Mouse (Mus musculus): Measurements from ENCODE around the gene Smim15. TPM values are rescaled to one million over a fixed set of nuclear protein-coding genes. Genes with fewer than 3 reads are reported as not detected.

Smim15 gene
- total RNA-seq, 4 experiments from 2014 or later: 36.5 to 43.5 (median 39.5) TPM

DNA sequence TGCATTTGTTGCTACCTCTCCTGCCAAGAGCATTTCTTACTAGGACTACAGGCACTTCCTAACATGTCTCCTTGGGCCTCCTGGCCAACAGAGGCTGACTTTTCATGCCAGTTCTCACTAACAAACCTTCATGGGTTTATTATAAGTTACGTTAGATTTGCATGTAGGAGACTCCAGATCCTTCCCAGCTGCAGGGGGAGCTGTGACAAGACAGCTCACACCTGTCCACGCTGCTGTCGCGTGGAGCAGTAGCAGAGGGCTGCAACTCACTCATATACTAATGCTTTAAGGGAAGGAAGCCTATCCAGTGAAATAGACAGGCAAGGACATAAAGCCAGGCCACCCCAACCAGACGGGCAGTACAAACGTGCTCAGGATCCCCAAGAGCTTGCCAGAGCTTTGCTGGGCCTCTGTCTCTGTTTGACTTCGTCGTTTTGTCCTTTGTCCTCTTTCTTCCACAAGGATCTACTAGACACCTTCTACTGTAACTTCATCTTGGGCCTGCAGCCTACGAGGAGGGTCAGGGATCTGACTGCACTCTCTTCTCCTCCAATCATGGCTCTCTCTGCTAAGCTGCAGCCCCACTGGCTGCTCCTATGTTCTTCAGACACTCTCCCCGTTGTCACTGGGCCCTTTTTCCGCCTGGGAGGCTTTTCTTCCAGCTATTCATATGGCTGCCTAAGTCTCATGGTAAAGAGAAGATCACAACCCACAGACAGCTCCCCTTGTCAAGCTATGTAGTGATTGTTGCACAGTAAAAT is 19.3 kb downstream of the Smim15 start:
- no peak for DNase-seq

DNA sequence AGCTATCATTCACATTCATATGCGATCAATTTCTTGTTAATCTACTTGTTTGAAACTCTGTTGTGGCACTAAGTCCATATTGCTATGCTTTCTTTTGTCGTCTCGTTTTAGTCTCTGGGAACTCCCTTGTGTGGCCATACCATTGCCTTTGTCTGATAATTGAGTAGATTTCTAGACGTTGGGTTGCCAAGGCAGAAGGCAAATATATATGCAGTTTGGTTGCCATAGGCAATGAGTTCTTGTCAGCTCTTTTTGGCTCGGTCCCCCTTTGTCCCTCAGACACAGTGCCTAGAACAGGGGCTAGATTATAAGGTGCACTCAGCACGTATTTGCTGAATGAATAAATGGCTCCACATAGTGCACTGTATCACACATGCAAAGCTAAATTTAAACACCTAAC is 20.1 kb downstream of the Smim15 start:
- DNase-seq: no peak

GRCm38 (mm10) chr13:108066021-108066420 is 21.8 kb downstream of the Smim15 start:
- no peak for DNase-seq

GRCm38 (mm10) chr13:108069151-108069550 is 24.9 kb downstream of the Smim15 start:
- no peak for DNase-seq

GRCm38 (mm10) chr13:108070171-108070570 is 25.9 kb downstream of the Smim15 start:
- no peak for DNase-seq

DNA sequence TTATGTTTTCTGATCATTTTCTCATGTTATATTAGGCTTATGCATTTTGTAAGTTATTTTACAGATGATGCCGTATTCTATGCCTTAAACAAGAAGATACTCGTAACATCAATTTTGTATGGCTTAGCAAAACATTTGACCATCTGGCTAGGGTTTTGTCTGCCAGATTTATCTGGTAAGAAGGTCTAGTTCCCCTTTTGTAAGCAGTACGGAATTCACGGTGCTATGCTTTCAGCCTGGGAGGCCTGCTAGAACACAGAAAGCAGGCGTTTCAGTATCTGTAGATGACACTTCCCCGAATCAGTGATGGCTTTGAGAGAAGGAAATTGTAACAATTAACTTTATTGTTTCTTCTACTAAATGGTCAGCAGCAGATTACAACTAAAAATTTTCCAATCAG is 33.2 kb downstream of the Smim15 start:
- no peak for DNase-seq

DNA sequence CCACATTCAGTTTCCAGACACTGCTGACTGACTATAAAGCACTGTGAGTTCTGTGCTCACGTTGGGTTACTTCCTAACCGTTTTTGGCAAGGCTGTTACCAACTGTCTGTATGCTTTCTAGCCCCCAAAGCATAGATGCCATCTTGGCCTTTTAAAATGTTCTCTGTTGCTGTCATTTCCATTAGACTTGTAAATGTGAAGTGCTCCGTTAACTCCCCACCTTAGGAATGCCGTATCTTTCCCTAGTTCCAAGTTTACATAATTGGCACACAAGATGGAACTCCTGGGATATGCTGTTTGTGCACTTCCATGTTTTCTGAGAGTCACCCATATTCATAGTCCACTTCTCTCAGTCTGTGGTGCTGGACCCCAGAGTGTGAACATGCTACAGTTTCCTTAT is 33.7 kb downstream of the Smim15 start:
- DNase-seq: no peak

- DNase-seq: no peak
Observed at GRCm38 (mm10) chr13:108084086-108084485, 39.8 kb downstream of the Smim15 start.

- DNase-seq: no peak
Observed at GRCm38 (mm10) chr13:108086036-108086435, 41.8 kb downstream of the Smim15 start.

- no peak for DNase-seq
Observed at GRCm38 (mm10) chr13:108086724-108087123, 42.5 kb downstream of the Smim15 start.

DNA sequence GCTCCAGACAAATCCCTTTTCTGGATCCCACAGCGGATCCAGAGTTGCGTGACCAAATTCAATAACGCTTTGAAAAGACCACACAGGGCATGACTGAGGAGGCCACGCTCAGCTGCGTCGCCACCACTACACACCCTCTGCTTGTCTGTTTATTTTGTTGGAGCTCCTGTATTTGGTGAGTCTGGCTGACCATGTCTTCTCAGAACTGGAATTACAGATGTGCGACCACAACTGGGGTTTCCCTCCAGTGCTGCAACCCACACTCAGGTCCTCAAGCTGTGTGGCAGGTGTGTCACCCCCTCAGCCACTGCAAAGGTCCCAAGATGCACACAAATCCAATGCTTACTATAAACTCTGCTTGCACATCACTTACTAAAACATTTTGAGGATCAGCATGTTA is 48.0 kb downstream of the Smim15 start:
- no peak for DNase-seq

- DNase-seq: no peak
Observed at GRCm38 (mm10) chr13:108094681-108095080, 50.4 kb downstream of the Smim15 start.

GRCm38 (mm10) chr13:108095617-108096016 is 51.4 kb downstream of the Smim15 start:
- DNase-seq: no peak

DNA sequence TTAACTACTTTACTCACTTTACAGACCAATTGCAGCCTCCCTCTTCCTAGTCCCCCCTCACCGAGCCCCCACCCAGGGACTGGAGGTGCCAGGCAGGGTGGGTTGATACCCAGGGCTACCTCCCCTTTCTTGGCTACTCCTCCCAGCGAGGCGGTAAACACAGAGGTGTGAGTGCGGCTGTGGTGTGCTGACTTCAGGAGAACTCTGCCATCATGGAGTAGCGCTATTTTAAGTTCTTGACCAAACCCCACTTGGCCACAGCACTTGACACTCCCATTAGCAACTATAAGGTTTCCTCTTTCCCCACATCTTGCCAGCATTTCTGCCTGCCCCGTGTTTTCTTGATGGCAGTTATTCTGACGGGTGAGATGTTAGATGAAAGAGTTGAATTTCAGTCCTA is 52.2 kb downstream of the Smim15 start:
- no peak for DNase-seq

Other genes with a start within 250 kb of the Smim15 start
- 10 to 100 TPM; 13.9 to 27.0 (median 20.9) TPM for gene Ndufaf2, start 114.2 kb downstream of the Smim15 start, total RNA-seq (2022)
- 10 to 100 TPM in 3 of 4 experiments, 1 to 10 TPM in 1; 6.9 to 12.0 (median 11.3) TPM for gene Ercc8, start 114.3 kb downstream of the Smim15 start, total RNA-seq (2022)
- gene Elovl7, start 170.0 kb downstream of the Smim15 start, total RNA-seq (2022): 1 to 10 TPM; 2.7 to 3.8 (median 3.2) TPM

All from adrenal gland, adult 8-10 months (tissue).